Mouse (Mus musculus): ENCODE results near the gene Defb22.
A peak's percentile ranks its signal among the peaks of the same experiment; 100 is the strongest.

Gene Defb22

DNA sequence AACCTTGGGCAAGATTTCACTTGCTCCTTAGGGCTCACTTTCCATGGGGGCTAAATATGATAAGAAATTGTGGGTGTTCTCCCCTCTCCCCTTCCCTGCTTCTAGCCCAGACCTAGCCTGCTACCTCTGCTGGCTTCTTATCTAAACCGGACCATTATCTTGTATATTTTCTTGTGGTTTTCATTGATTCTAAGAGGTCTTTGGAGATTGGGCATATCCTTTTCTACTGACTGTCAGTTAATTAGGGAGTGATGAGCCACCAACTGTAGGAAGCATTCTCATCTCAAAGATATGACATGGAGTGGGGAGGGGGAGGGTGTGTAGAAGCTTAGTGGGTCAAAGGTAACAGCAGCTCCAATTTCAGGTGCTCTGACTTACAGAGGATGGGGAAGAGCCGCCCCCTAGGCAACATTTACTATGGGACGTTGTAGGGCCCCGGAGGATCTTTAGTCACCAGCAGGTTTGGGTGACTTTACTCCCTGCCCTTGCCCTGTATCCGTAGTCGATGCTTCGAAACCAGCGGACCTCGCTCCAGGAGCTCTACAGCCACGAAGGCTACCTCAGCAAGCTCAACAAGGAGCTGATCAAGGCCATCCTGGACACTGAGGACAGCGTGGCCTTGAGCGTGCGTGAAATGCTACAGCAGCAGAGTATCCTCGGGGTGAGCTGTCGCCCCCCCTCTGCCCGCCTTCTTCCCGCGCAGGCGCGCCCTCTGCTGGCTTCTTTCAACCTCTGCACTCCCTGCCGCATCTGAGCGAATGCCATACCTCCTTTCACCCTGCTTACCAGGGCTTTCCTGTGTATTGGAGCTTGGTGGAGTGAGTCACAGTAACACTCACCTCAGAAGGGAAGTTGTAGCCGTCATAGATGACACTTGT lies 52.7 kb downstream of the Defb22 start:
- peaks cover 4% of the 10 kb centered on the region; the same call in 1 of the 2 replicates for H3K9me3 ChIP-seq (ENCODE audit: low read length)
- H3K27me3 ChIP-seq (ENCODE audit: insufficient read depth, low read length), result peaks cover 21% of the 10 kb centered on the region
- H3K36me3 ChIP-seq (ENCODE audit: insufficient read depth, low read length), result no peaks in the 10 kb centered on the region
- H3K4me3 ChIP-seq (replicated peaks; ENCODE audit: low read length), result peak overlapping the region; percentile 64
- H3K4me1 ChIP-seq (replicated peaks; ENCODE audit: low read depth, low read length), result peaks cover 6% of the 10 kb centered on the region
- peak; percentile 75 for TF ChIP-seq CTCF (conservative IDR thresholded peaks at IDR 0.05; ENCODE audit: low read length)
- no peak for TF ChIP-seq NANOG (IDR thresholded peaks at IDR 0.05; ENCODE audit: borderline replicate concordance, low read length)

- H3K9me3 ChIP-seq (ENCODE audit: low read length), result peaks cover 4% of the 10 kb centered on the region; the same call in 1 of the 2 replicates
- H3K36me3 ChIP-seq (ENCODE audit: insufficient read depth, low read length), result no peaks in the 10 kb centered on the region
- H3K4me1 ChIP-seq (replicated peaks; ENCODE audit: low read depth, low read length), result peaks cover 6% of the 10 kb centered on the region
- no peak for TF ChIP-seq CTCF (conservative IDR thresholded peaks at IDR 0.05; ENCODE audit: low read length)
- no peak for TF ChIP-seq NANOG (IDR thresholded peaks at IDR 0.05; ENCODE audit: borderline replicate concordance, low read length)
- TF ChIP-seq POU5F1 (IDR thresholded peaks at IDR 0.05; ENCODE audit: borderline replicate concordance, low read length), result no peak
- H3K4me3 ChIP-seq (replicated peaks; ENCODE audit: low read length), result no peak overlapping the region
- peaks cover 21% of the 10 kb centered on the region for H3K27me3 ChIP-seq (ENCODE audit: insufficient read depth, low read length)
These were observed 53.5 kb downstream of the Defb22 start for GRCm38 (mm10) chr2:152436405-152436901.
